Mouse (Mus musculus) activated CD4-positive, CD25-positive, alpha-beta regulatory T cell, adult 9 weeks (primary cell): ENCODE measurements around the gene Etv5. TPM values are rescaled to one million over a fixed set of nuclear protein-coding genes. Genes with fewer than 3 reads are reported as not detected.

Experiments used
- polyA plus RNA-seq: library from polyadenylated mRNA; unstranded; fragments of 100-300 nt; shearing (Covaris generic); gene quantifications from one replicate; pipeline ENCODE4 v1.2.1, GENCODE M21; 2017

The Etv5 gene
- polyA plus RNA-seq = 8.5 TPM

GRCm38 (mm10) chr16:22439499-22440177 lies at the start of gene Etv5:
Etv5 (minus strand) TSS chr16:22439719.

Other genes with a start within 250 kb of the Etv5 start
- 359 TPM for gene Tra2b, start 173.7 kb downstream of the Etv5 start, polyA plus RNA-seq
- gene Dgkg, start 217.5 kb upstream of the Etv5 start, polyA plus RNA-seq = 2.9 TPM